Mouse (Mus musculus): Measurements from ENCODE around the gene Pth2.

- no peak for TF ChIP-seq CTCF (IDR thresholded peaks at IDR 0.05; ENCODE audit: borderline replicate concordance, insufficient read depth, low read length)
- TF ChIP-seq POLR2A (IDR thresholded peaks at IDR 0.05; ENCODE audit: low read depth, low read length), result no peak
Measured at GRCm38 (mm10) chr7:45224826-45225225, 44.0 kb downstream of the Pth2 start.

All from embryonic fibroblast, embryonic 13.5 days (primary cell).